Mouse (Mus musculus) myocyte (in vitro differentiated cells): Measurements from ENCODE around the gene Gtf3c1. TPM values are rescaled to one million over a fixed set of nuclear protein-coding genes. Genes with fewer than 3 reads are reported as not detected.

Experiments
- H3K27me3 ChIP-seq: one replicate; pipeline ENCODE4 v1.6.1; 2011; ENCODE audit not compliant: control insufficient read depth, insufficient read depth, insufficient read length
- H3K36me3 ChIP-seq: one replicate; pipeline ENCODE4 v1.6.1; 2011; ENCODE audit not compliant: control insufficient read depth, insufficient read depth
- H3K4me2 ChIP-seq: one replicate; pipeline ENCODE4 v1.6.1; 2011; ENCODE audit warnings: low read depth, control low read depth
- H3K4me3 ChIP-seq: one replicate; pipeline ENCODE4 v1.5.1; 2011; ENCODE audit warnings: mild to moderate bottlenecking, control low read depth, moderate library complexity
- H3K79me2 ChIP-seq: one replicate; pipeline ENCODE4 v1.6.1; 2011; ENCODE audit not compliant: control insufficient read depth, insufficient read depth
- H3ac ChIP-seq: one replicate; pipeline ENCODE4 v1.6.1; 2011; ENCODE audit not compliant: control insufficient read depth, insufficient read length
- CEBPB ChIP-seq: IDR thresholded peaks from 2 replicates; pipeline ENCODE4 v1.6.1; 2011; ENCODE audit warnings: mild to moderate bottlenecking, moderate library complexity; ENCODE audit not compliant: poor library complexity, insufficient read depth, severe bottlenecking
- E2F4 ChIP-seq: IDR thresholded peaks from one replicate; pipeline ENCODE4 v1.6.1; 2011; ENCODE audit warnings: mild to moderate bottlenecking, control low read depth, moderate library complexity; ENCODE audit not compliant: insufficient read depth
- MAX ChIP-seq: IDR thresholded peaks from one replicate; pipeline ENCODE4 v1.6.1; 2011; ENCODE audit warnings: low read depth, mild to moderate bottlenecking, control low read depth
- MYOD1 ChIP-seq, 3 experiments: IDR thresholded peaks; one replicate each; pipeline ENCODE4 v1.6.1; 2011; ENCODE audit warnings: control low read depth in 2 of 3, low read depth in 2 of 3, mild to moderate bottlenecking in 2 of 3, moderate library complexity in 1 of 3; ENCODE audit not compliant: insufficient read length in 2 of 3, control insufficient read depth in 1 of 3
- MYOG ChIP-seq, 3 experiments: IDR thresholded peaks; one replicate each; pipeline ENCODE4 v1.6.1; 2011; ENCODE audit warnings: control low read depth in 2 of 3, low read depth in 2 of 3, mild to moderate bottlenecking in 2 of 3; ENCODE audit not compliant: insufficient read length in 2 of 3, control insufficient read depth in 1 of 3, insufficient read depth in 1 of 3
- POLR2A ChIP-seq: IDR thresholded peaks from one replicate; pipeline ENCODE4 v1.6.1; 2011; ENCODE audit warnings: low read depth, mild to moderate bottlenecking, control low read depth, moderate library complexity; ENCODE audit not compliant: insufficient read length
- POLR2AphosphoS2 ChIP-seq: IDR thresholded peaks from one replicate; pipeline ENCODE4 v1.6.1; 2011; ENCODE audit warnings: low read depth, control low read depth; ENCODE audit not compliant: insufficient read length
- REST ChIP-seq: IDR thresholded peaks from one replicate; pipeline ENCODE4 v1.6.1; 2011; ENCODE audit warnings: mild to moderate bottlenecking, control low read depth, moderate library complexity; ENCODE audit not compliant: insufficient read depth, insufficient read length
- SRF ChIP-seq: IDR thresholded peaks from one replicate; pipeline ENCODE4 v1.6.1; 2011; ENCODE audit warnings: low read depth; ENCODE audit not compliant: control insufficient read depth, insufficient read length
- TCF12 ChIP-seq: IDR thresholded peaks from one replicate; pipeline ENCODE4 v1.6.1; 2011; ENCODE audit warnings: mild to moderate bottlenecking, control low read depth; ENCODE audit not compliant: poor library complexity, insufficient read depth, severe bottlenecking
- TCF3 ChIP-seq: IDR thresholded peaks from one replicate; pipeline ENCODE4 v1.6.1; 2011; ENCODE audit warnings: low read depth, control low read depth; ENCODE audit not compliant: insufficient read length
- USF1 ChIP-seq: IDR thresholded peaks from one replicate; pipeline ENCODE4 v1.6.1; 2011; ENCODE audit warnings: low read depth, mild to moderate bottlenecking, control low read depth, moderate library complexity
- polyA plus RNA-seq: library from polyadenylated mRNA; unstranded; fragments of >200 nt; fragmentation: generic; extraction: Trizol; gene quantifications from one replicate; pipeline ENCODE4 v1.2.1, GENCODE M21; 2012; ENCODE audit warnings: missing spikeins

Gene Gtf3c1
- polyA plus RNA-seq, 1 experiment = 38.3 TPM

- Histone ChIP-seq H3ac (no peak overlapping the region), H3K4me2 (no peak overlapping the region), H3K27me3 (no peaks in the 10 kb centered on the region), H3K79me2 (no peaks in the 10 kb centered on the region), H3K36me3 (no peaks in the 10 kb centered on the region), H3K4me3 (no peak overlapping the region)
- no peak for TF ChIP-seq TCF3
- no peak for TF ChIP-seq REST
- no peak for TF ChIP-seq MYOG (IDR thresholded peaks at IDR 0.05; ENCODE audit: control insufficient read depth in 1 of 3, insufficient read depth in 1 of 3, insufficient read length in 2 of 3, low read depth in 2 of 3)
- no peak for TF ChIP-seq TCF12
- TF ChIP-seq MAX = no peak
- TF ChIP-seq MYOD1 (IDR thresholded peaks at IDR 0.05; ENCODE audit: control insufficient read depth in 1 of 3, insufficient read length in 2 of 3, low read depth in 2 of 3) = no peak
- TF ChIP-seq SRF = no peak
- no peak for TF ChIP-seq E2F4
- no peak for TF ChIP-seq POLR2AphosphoS2
- no peak for TF ChIP-seq POLR2A
Observed at GRCm38 (mm10) chr7:125740521-125740920, 32.9 kb upstream of the Gtf3c1 start.

- no peak for TF ChIP-seq CEBPB
- TF ChIP-seq POLR2AphosphoS2 = no peak
- no peak for TF ChIP-seq USF1
- no peak for TF ChIP-seq SRF
- no peak for TF ChIP-seq MYOG (IDR thresholded peaks at IDR 0.05; ENCODE audit: control insufficient read depth in 1 of 3, insufficient read depth in 1 of 3, insufficient read length in 2 of 3, low read depth in 2 of 3)
- no peak for TF ChIP-seq E2F4
- TF ChIP-seq MAX = no peak
- TF ChIP-seq TCF12 = no peak
- no peak for TF ChIP-seq POLR2A
- no peak for TF ChIP-seq TCF3
- TF ChIP-seq MYOD1 (IDR thresholded peaks at IDR 0.05; ENCODE audit: control insufficient read depth in 1 of 3, insufficient read length in 2 of 3, low read depth in 2 of 3) = no peak
Observed at GRCm38 (mm10) chr7:125736366-125737015, 28.9 kb upstream of the Gtf3c1 start.

GRCm38 (mm10) chr7:125733791-125734190 lies 26.2 kb upstream of the Gtf3c1 start:
- TF ChIP-seq MYOD1 (IDR thresholded peaks at IDR 0.05; ENCODE audit: control insufficient read depth in 1 of 3, insufficient read length in 2 of 3, low read depth in 2 of 3) (no peak), USF1 (no peak), MAX (no peak), E2F4 (no peak), POLR2A (no peak), REST (no peak), TCF12 (no peak), MYOG (IDR thresholded peaks at IDR 0.05; ENCODE audit: control insufficient read depth in 1 of 3, insufficient read depth in 1 of 3, insufficient read length in 2 of 3, low read depth in 2 of 3) (no peak), POLR2AphosphoS2 (no peak), TCF3 (no peak), CEBPB (no peak), SRF (no peak)
- no peak overlapping the region for H3K4me3 ChIP-seq
- no peaks in the 10 kb centered on the region for H3K27me3 ChIP-seq
- H3K36me3 ChIP-seq = no peaks in the 10 kb centered on the region
- no peak overlapping the region for H3ac ChIP-seq
- no peak overlapping the region for H3K4me2 ChIP-seq
- H3K79me2 ChIP-seq = no peaks in the 10 kb centered on the region

More at GRCm38 (mm10) chr7:125736366-125737015, 28.9 kb upstream of the Gtf3c1 start:
- Histone ChIP-seq H3K79me2 (no peaks in the 10 kb centered on the region), H3ac (no peak overlapping the region), H3K4me3 (no peak overlapping the region), H3K27me3 (no peaks in the 10 kb centered on the region), H3K36me3 (no peaks in the 10 kb centered on the region), H3K4me2 (no peak overlapping the region)

GRCm38 (mm10) chr7:125731679-125732078 lies 24.1 kb upstream of the Gtf3c1 start:
- no peaks in the 10 kb centered on the region for H3K79me2 ChIP-seq
- H3K4me3 ChIP-seq = no peak overlapping the region
- no peaks in the 10 kb centered on the region for H3K27me3 ChIP-seq
- TF ChIP-seq POLR2A (no peak), TCF3 (no peak), MAX (no peak), SRF (no peak)
- no peak overlapping the region for H3ac ChIP-seq
- no peak overlapping the region for H3K4me2 ChIP-seq
- no peaks in the 10 kb centered on the region for H3K36me3 ChIP-seq

GRCm38 (mm10) chr7:125723189-125723972 lies 15.8 kb upstream of the Gtf3c1 start:
- Histone ChIP-seq H3K27me3 (no peaks in the 10 kb centered on the region), H3K79me2 (no peaks in the 10 kb centered on the region), H3K4me2 (no peak overlapping the region), H3K36me3 (no peaks in the 10 kb centered on the region), H3ac (no peak overlapping the region), H3K4me3 (no peak overlapping the region)
- TF ChIP-seq MAX (no peak), TCF12 (no peak), E2F4 (no peak), MYOG (IDR thresholded peaks at IDR 0.05; ENCODE audit: control insufficient read depth in 1 of 3, insufficient read depth in 1 of 3, insufficient read length in 2 of 3, low read depth in 2 of 3) (no peak)
